Mouse (Mus musculus) small intestine, adult 2 months (tissue): ENCODE results near the gene Nfu1.

Experiments
- CTCF ChIP-seq: fragments of 200-500 bp; IDR thresholded peaks from 2 replicates; pipeline ENCODE4 v1.5.1; 2012; ENCODE audit warnings: low read depth, mild to moderate bottlenecking, control low read depth, inconsistent platforms, low read length, moderate library complexity, mixed read lengths; ENCODE audit not compliant: insufficient replicate concordance, insufficient read length; ENCODE audit errors: extremely low read depth
- POLR2A ChIP-seq: fragments of 200-500 bp; IDR thresholded peaks from 2 replicates; pipeline ENCODE4 v1.6.1; 2012; ENCODE audit warnings: low read depth, mild to moderate bottlenecking, control low read depth, inconsistent platforms, low read length, moderate library complexity

GRCm38 (mm10) chr6:86967166-86967565 is 41.9 kb upstream of the Nfu1 start:
- TF ChIP-seq CTCF (no peak), POLR2A (no peak)
